In genomic region chr10:50312591-50312990, GRCm38 (mm10) we compare ENCODE assay signal across 28 mouse cellular contexts.
DNase-seq lines count a peak whose midpoint lies in the region; ATAC-seq lines count a peak whose summit lies in the region.
"Had no signal": no experiment of that assay in that cellular context is flagged by ENCODE, and none has a peak within 500 bp of the region (broad histone marks: within the 10 kb centered on the region; RNA-seq: fewer than 3 reads in every experiment).

No protein-coding gene starts in this region.

- no peak for DNase-seq in limb, embryonic 11.5 days (ENCODE audit: low spot score)
- DNase-seq in limb, embryonic 10.5 days (ENCODE audit: low spot score): no peak
- DNase-seq in 416B (ENCODE audit: low read depth) (peak; percentile 2), A20 (ENCODE audit: low read depth, low spot score) (peak; percentile 3)
- DNase-seq in thymus, postnatal 10 days (ENCODE audit: low spot score in 2 of 2): no peak
- DNase-seq in layer of hippocampus, adult 9-11 months: no peak
- DNase-seq: adrenal gland, postnatal 10 days; adrenal gland, postnatal 36 days; B cell, adult 2 months; cerebellum, adult 18-20 months; cerebellum, adult 9-10 months; gastrocnemius, postnatal 10 days; gastrocnemius, postnatal 36 days; heart, adult 11 months had no signal

- H3K9me3 ChIP-seq in limb, embryonic 11.5 days (ENCODE audit: control insufficient read depth, low read length): no peaks in the 10 kb centered on the region
- H3K9me3 ChIP-seq in limb, embryonic 10.5 days (replicated peaks): no peaks in the 10 kb centered on the region
- H3K9me3 ChIP-seq: embryonic facial prominence, embryonic 10.5 days; embryonic facial prominence, embryonic 13.5 days; forebrain, embryonic 12.5 days; forebrain, embryonic 15.5 days; G1E; heart, embryonic 13.5 days had no signal

- no peak overlapping the region for H3K9ac ChIP-seq in limb, embryonic 11.5 days (ENCODE audit: low read length)
- H3K9ac ChIP-seq: embryonic facial prominence, embryonic 13.5 days; forebrain, embryonic 12.5 days; forebrain, embryonic 15.5 days; heart, embryonic 13.5 days; hindbrain, embryonic 14.5 days had no signal

- H3K4me1 ChIP-seq in limb, embryonic 11.5 days (ENCODE audit: control insufficient read depth, insufficient read depth, low read length): no peaks in the 10 kb centered on the region
- no peaks in the 10 kb centered on the region for H3K4me1 ChIP-seq in limb, embryonic 10.5 days
- H3K4me1 ChIP-seq: embryonic facial prominence, embryonic 10.5 days; embryonic facial prominence, embryonic 13.5 days; forebrain, embryonic 12.5 days; forebrain, embryonic 15.5 days; heart, embryonic 13.5 days had no signal

- ATAC-seq in limb, embryonic 11.5 days (ENCODE audit: insufficient number of reproducible peaks, low FRiP score, low TSS enrichment, low read depth): peak; percentile 31; the same call in 1 of the 2 replicates
- ATAC-seq in hematopoietic stem cell, adult 5-6 weeks (replicated peaks in 1 of 2; ENCODE audit: insufficient read depth in 1 of 2, low FRiP score in 2 of 2, low TSS enrichment in 1 of 2, low read depth in 1 of 2, poor library complexity in 2 of 2, severe bottlenecking in 2 of 2): peak; percentile 93 to 96
- ATAC-seq: forebrain, embryonic 15.5 days; hindbrain, postnatal 0 days; inflammation-experienced regulatory T-cells, adult 6 months; intestine, embryonic 16.5 days; Patski had no signal

- no peak overlapping the region for H3K27ac ChIP-seq in limb, embryonic 11.5 days (replicated peaks; ENCODE audit: low read depth, low read length)
- H3K27ac ChIP-seq in limb, embryonic 10.5 days: no peak overlapping the region
- H3K27ac ChIP-seq: embryonic facial prominence, embryonic 10.5 days; embryonic facial prominence, embryonic 13.5 days; forebrain, embryonic 12.5 days; forebrain, embryonic 15.5 days; heart, embryonic 13.5 days; hindbrain, embryonic 14.5 days; hindbrain, postnatal 0 days had no signal

- H3K27me3 ChIP-seq in limb, embryonic 11.5 days (ENCODE audit: control insufficient read depth, insufficient read depth, low read length): no peaks in the 10 kb centered on the region
- H3K27me3 ChIP-seq in limb, embryonic 10.5 days (ENCODE audit: low read depth, poor library complexity, severe bottlenecking): no peaks in the 10 kb centered on the region
- H3K27me3 ChIP-seq: CH12.LX; embryonic facial prominence, embryonic 13.5 days; forebrain, embryonic 12.5 days; forebrain, embryonic 15.5 days; heart, embryonic 13.5 days; Patski had no signal

- no peak overlapping the region for H3K4me3 ChIP-seq in limb, embryonic 11.5 days (ENCODE audit: low read depth, low read length)
- H3K4me3 ChIP-seq in limb, embryonic 10.5 days: no peak overlapping the region
- H3K4me3 ChIP-seq: embryonic facial prominence, embryonic 10.5 days; embryonic facial prominence, embryonic 13.5 days; erythroblast, embryonic 14.5 days; forebrain, embryonic 12.5 days; forebrain, embryonic 15.5 days; heart, embryonic 13.5 days had no signal

- no peak overlapping the region for H3K4me2 ChIP-seq in limb, embryonic 11.5 days (ENCODE audit: low read depth, severe bottlenecking)
- H3K4me2 ChIP-seq: embryonic facial prominence, embryonic 13.5 days; forebrain, embryonic 12.5 days; forebrain, embryonic 15.5 days; heart, embryonic 13.5 days; hindbrain, embryonic 14.5 days had no signal

- H3K36me3 ChIP-seq in limb, embryonic 11.5 days (ENCODE audit: control insufficient read depth, insufficient read depth, low read length): no peaks in the 10 kb centered on the region
- H3K36me3 ChIP-seq in limb, embryonic 10.5 days: no peaks in the 10 kb centered on the region
- H3K36me3 ChIP-seq: embryonic facial prominence, embryonic 10.5 days; embryonic facial prominence, embryonic 13.5 days; forebrain, embryonic 12.5 days; forebrain, embryonic 15.5 days; G1E; heart, embryonic 13.5 days had no signal

- 82% methylated on average over 7 of the region's 9 CpGs for WGBS in limb, embryonic 11.5 days
- 80% methylated on average over 7 of the region's 9 CpGs for WGBS in limb, embryonic 10.5 days

Comparison
In these comparisons a context has a peak if more than half of its experiments do, and no peak if none do; other contexts are left out.
1. DNase-seq: peak in 416B (single experiment) and A20 (single experiment); none in limb, embryonic 11.5 days (single experiment), limb, embryonic 10.5 days (single experiment), thymus, postnatal 10 days (0 of 2) and layer of hippocampus, adult 9-11 months (single experiment).